Mouse (Mus musculus): ENCODE results near the gene Plac9a. TPM values are rescaled to one million over a fixed set of nuclear protein-coding genes. Genes with fewer than 3 reads are reported as not detected.

Gene Plac9a
- polyA plus RNA-seq, 1 experiment from 2014 or later = not detected

GRCm38 (mm10) chr14:25846516-25846915 lies 56.4 kb downstream of the Plac9a start:
- Histone ChIP-seq H3K27me3 (ENCODE audit: control insufficient read depth, insufficient read depth, low read length) (peaks cover 15% of the 10 kb centered on the region), H3K4me1 (replicated peaks; ENCODE audit: control insufficient read depth, insufficient read depth, low read length) (0 out of 2 replicates have a peak, but pooled peaks cover 4% of the 10 kb centered on the region), H3K36me3 (ENCODE audit: control insufficient read depth, insufficient read depth, low read length) (no peaks in the 10 kb centered on the region), H3K4me2 (ENCODE audit: low read depth, low read length, severe bottlenecking) (no peak overlapping the region), H3K4me3 (ENCODE audit: low read depth, low read length) (no peak overlapping the region), H3K9ac (ENCODE audit: low read length) (no peak overlapping the region), H3K9me3 (ENCODE audit: control insufficient read depth, low read length) (no peaks in the 10 kb centered on the region), H3K27ac (ENCODE audit: low read depth, low read length) (no peak overlapping the region)
- no peak for DNase-seq (ENCODE audit: low spot score)
- WGBS = 91% methylated on average over 8 of the region's 8 CpGs
- no peak for ATAC-seq (replicated peaks; ENCODE audit: low FRiP score)

- Histone ChIP-seq H3K9ac (ENCODE audit: low read length) (no peak overlapping the region), H3K36me3 (ENCODE audit: control insufficient read depth, insufficient read depth, low read length) (no peaks in the 10 kb centered on the region), H3K4me2 (ENCODE audit: low read depth, low read length, severe bottlenecking) (no peak overlapping the region), H3K27ac (ENCODE audit: low read depth, low read length) (no peak overlapping the region), H3K9me3 (ENCODE audit: control insufficient read depth, low read length) (no peaks in the 10 kb centered on the region), H3K4me1 (replicated peaks; ENCODE audit: control insufficient read depth, insufficient read depth, low read length) (0 out of 2 replicates have a peak, but pooled peaks cover 4% of the 10 kb centered on the region), H3K27me3 (ENCODE audit: control insufficient read depth, insufficient read depth, low read length) (peaks cover 17% of the 10 kb centered on the region), H3K4me3 (ENCODE audit: low read depth, low read length) (no peak overlapping the region)
- DNase-seq (ENCODE audit: low spot score) (no peak), ATAC-seq (replicated peaks; ENCODE audit: low FRiP score) (no peak)
- WGBS = 94% methylated on average over 6 of the region's 6 CpGs
Measured at GRCm38 (mm10) chr14:25845832-25846383, 57.0 kb downstream of the Plac9a start.

- Histone ChIP-seq H3K4me1 (replicated peaks; ENCODE audit: control insufficient read depth, insufficient read depth, low read length) (0 out of 2 replicates have a peak, but pooled peaks cover 4% of the 10 kb centered on the region), H3K4me2 (ENCODE audit: low read depth, low read length, severe bottlenecking) (no peak overlapping the region), H3K9ac (ENCODE audit: low read length) (no peak overlapping the region), H3K9me3 (ENCODE audit: control insufficient read depth, low read length) (no peaks in the 10 kb centered on the region), H3K27me3 (ENCODE audit: control insufficient read depth, insufficient read depth, low read length) (peaks cover 18% of the 10 kb centered on the region), H3K27ac (ENCODE audit: low read depth, low read length) (no peak overlapping the region), H3K4me3 (ENCODE audit: low read depth, low read length) (no peak overlapping the region), H3K36me3 (ENCODE audit: control insufficient read depth, insufficient read depth, low read length) (no peaks in the 10 kb centered on the region)
- 93% methylated on average over 4 of the region's 4 CpGs for WGBS
- ATAC-seq (replicated peaks; ENCODE audit: low FRiP score) (no peak), DNase-seq (ENCODE audit: low spot score) (no peak)
Measured at GRCm38 (mm10) chr14:25844372-25844771, 58.5 kb downstream of the Plac9a start.

- ATAC-seq (replicated peaks; ENCODE audit: low FRiP score) (no peak), DNase-seq (ENCODE audit: low spot score) (peak; percentile 58)
- Histone ChIP-seq H3K36me3 (ENCODE audit: control insufficient read depth, insufficient read depth, low read length) (no peaks in the 10 kb centered on the region), H3K27me3 (ENCODE audit: control insufficient read depth, insufficient read depth, low read length) (peaks cover 18% of the 10 kb centered on the region), H3K4me2 (ENCODE audit: low read depth, low read length, severe bottlenecking) (peak overlapping the region; percentile 95), H3K4me3 (ENCODE audit: low read depth, low read length) (peak overlapping the region; percentile 52), H3K4me1 (replicated peaks; ENCODE audit: control insufficient read depth, insufficient read depth, low read length) (0 out of 2 replicates have a peak, but pooled peaks cover 4% of the 10 kb centered on the region), H3K9me3 (ENCODE audit: control insufficient read depth, low read length) (no peaks in the 10 kb centered on the region), H3K9ac (ENCODE audit: low read length) (no peak overlapping the region), H3K27ac (ENCODE audit: low read depth, low read length) (no peak overlapping the region)
- under 1% methylated on average over 12 of the region's 12 CpGs for WGBS
Measured at GRCm38 (mm10) chr14:25842688-25843003, 60.3 kb downstream of the Plac9a start.

GRCm38 (mm10) chr14:25841991-25842687 lies 60.8 kb downstream of the Plac9a start, which contains the start of gene Anxa11:
Gene Anxa11 (plus strand): TSS chr14:25842156.
- Histone ChIP-seq H3K9me3 (ENCODE audit: control insufficient read depth, low read length) (no peaks in the 10 kb centered on the region), H3K4me2 (ENCODE audit: low read depth, low read length, severe bottlenecking) (peak within 1 kb of the TSS; percentile 95), H3K27ac (ENCODE audit: low read depth, low read length) (no peak within 1 kb of the TSS), H3K4me3 (ENCODE audit: low read depth, low read length) (peak within 1 kb of the TSS; percentile 52), H3K36me3 (ENCODE audit: control insufficient read depth, insufficient read depth, low read length) (no peaks in the 10 kb centered on the region), H3K9ac (ENCODE audit: low read length) (peak within 1 kb of the TSS; percentile 56), H3K27me3 (ENCODE audit: control insufficient read depth, insufficient read depth, low read length) (peaks cover 18% of the 10 kb centered on the region), H3K4me1 (replicated peaks; ENCODE audit: control insufficient read depth, insufficient read depth, low read length) (0 out of 2 replicates have a peak, but pooled peaks cover 4% of the 10 kb centered on the region)
- WGBS = under 1% methylated on average over 54 of the region's 54 CpGs
- peak; percentile 85 for DNase-seq (ENCODE audit: low spot score)
- ATAC-seq (replicated peaks; ENCODE audit: low FRiP score) = peak; percentile 56; the same call in 1 of the 2 replicates

GRCm38 (mm10) chr14:25841579-25841978 lies 61.3 kb downstream of the Plac9a start:
- ATAC-seq (replicated peaks; ENCODE audit: low FRiP score) = 0 out of 2 replicates have a peak, but pooled peaks have one; percentile 15
- no peak for DNase-seq (ENCODE audit: low spot score)
- Histone ChIP-seq H3K4me1 (replicated peaks; ENCODE audit: control insufficient read depth, insufficient read depth, low read length) (0 out of 2 replicates have a peak, but pooled peaks cover 4% of the 10 kb centered on the region), H3K27ac (ENCODE audit: low read depth, low read length) (no peak overlapping the region), H3K27me3 (ENCODE audit: control insufficient read depth, insufficient read depth, low read length) (peaks cover 18% of the 10 kb centered on the region), H3K4me2 (ENCODE audit: low read depth, low read length, severe bottlenecking) (peak overlapping the region; percentile 95; the same call in 1 of the 2 replicates), H3K9ac (ENCODE audit: low read length) (no peak overlapping the region), H3K9me3 (ENCODE audit: control insufficient read depth, low read length) (no peaks in the 10 kb centered on the region), H3K4me3 (ENCODE audit: low read depth, low read length) (peak overlapping the region; percentile 52), H3K36me3 (ENCODE audit: control insufficient read depth, insufficient read depth, low read length) (no peaks in the 10 kb centered on the region)
- 2% methylated on average over 4 of the region's 4 CpGs for WGBS

GRCm38 (mm10) chr14:25840961-25841360 lies 61.9 kb downstream of the Plac9a start:
- Histone ChIP-seq H3K4me2 (ENCODE audit: low read depth, low read length, severe bottlenecking) (no peak overlapping the region), H3K27ac (ENCODE audit: low read depth, low read length) (no peak overlapping the region), H3K9ac (ENCODE audit: low read length) (no peak overlapping the region), H3K4me1 (replicated peaks; ENCODE audit: control insufficient read depth, insufficient read depth, low read length) (0 out of 2 replicates have a peak, but pooled peaks cover 4% of the 10 kb centered on the region), H3K9me3 (ENCODE audit: control insufficient read depth, low read length) (no peaks in the 10 kb centered on the region), H3K27me3 (ENCODE audit: control insufficient read depth, insufficient read depth, low read length) (peaks cover 18% of the 10 kb centered on the region), H3K4me3 (ENCODE audit: low read depth, low read length) (no peak overlapping the region), H3K36me3 (ENCODE audit: control insufficient read depth, insufficient read depth, low read length) (no peaks in the 10 kb centered on the region)
- ATAC-seq (replicated peaks; ENCODE audit: low FRiP score) (no peak), DNase-seq (ENCODE audit: low spot score) (no peak)
- 11% methylated on average over 7 of the region's 7 CpGs for WGBS

- DNase-seq (ENCODE audit: low spot score) = no peak
- Histone ChIP-seq H3K9ac (ENCODE audit: low read length) (no peak overlapping the region), H3K4me1 (replicated peaks; ENCODE audit: control insufficient read depth, insufficient read depth, low read length) (0 out of 2 replicates have a peak, but pooled peaks cover 4% of the 10 kb centered on the region), H3K9me3 (ENCODE audit: control insufficient read depth, low read length) (no peaks in the 10 kb centered on the region), H3K4me2 (ENCODE audit: low read depth, low read length, severe bottlenecking) (no peak overlapping the region), H3K36me3 (ENCODE audit: control insufficient read depth, insufficient read depth, low read length) (no peaks in the 10 kb centered on the region), H3K27me3 (ENCODE audit: control insufficient read depth, insufficient read depth, low read length) (peaks cover 18% of the 10 kb centered on the region), H3K27ac (ENCODE audit: low read depth, low read length) (no peak overlapping the region), H3K4me3 (ENCODE audit: low read depth, low read length) (no peak overlapping the region)
- WGBS = 72% methylated on average over 7 of the region's 7 CpGs
- ATAC-seq (replicated peaks; ENCODE audit: low FRiP score) = no peak
Measured at GRCm38 (mm10) chr14:25839791-25840190, 63.1 kb downstream of the Plac9a start.
